In the genomic region with DNA sequence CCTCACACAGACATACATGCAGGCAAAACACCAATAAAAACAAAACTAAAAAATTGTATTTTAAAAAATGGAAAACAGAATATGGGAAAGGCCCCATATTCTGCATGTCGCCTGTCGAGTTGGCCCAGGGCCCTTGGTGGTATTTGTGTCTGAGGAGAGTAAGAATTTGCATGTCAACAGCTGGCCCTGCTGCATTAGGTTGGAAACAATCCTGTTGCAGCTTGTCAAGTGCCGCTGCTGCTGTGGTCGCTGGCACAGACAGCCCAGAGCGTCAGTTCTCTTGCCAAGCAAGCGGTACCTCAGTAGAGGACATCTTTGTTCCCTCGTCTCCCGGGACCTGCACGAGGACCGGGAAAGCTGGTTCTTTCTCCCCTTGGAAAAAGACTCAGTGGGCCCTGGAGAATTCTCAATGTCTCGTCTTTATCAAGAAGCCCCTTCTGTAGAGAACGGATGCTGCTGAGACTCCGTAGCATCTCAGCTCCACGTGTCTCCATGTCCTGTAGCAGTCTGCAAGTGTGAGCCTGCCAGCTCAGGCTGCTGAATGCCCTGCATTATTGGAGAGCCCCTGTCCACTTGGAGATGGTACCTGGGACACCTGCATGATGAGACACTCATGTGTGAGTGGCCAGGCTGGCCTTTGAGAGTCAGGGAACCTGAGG, we compare ENCODE assay signal across 22 mouse cellular contexts. TPM values are rescaled to one million over a fixed set of nuclear protein-coding genes. Genes with fewer than 3 reads are reported as not detected.
A peak's percentile ranks its signal among the peaks of the same experiment; 100 is the strongest.
DNase-seq lines count a peak whose midpoint lies in the region; ATAC-seq and TF ChIP-seq lines count a peak whose summit lies in the region.
"Had no signal": no experiment of that assay in that cellular context is flagged by ENCODE, and none has a peak within 500 bp of the region (broad histone marks: within the 10 kb centered on the region; RNA-seq: fewer than 3 reads in every experiment).

No protein-coding gene starts in this region.

- H3K27ac ChIP-seq in embryonic facial prominence, embryonic 13.5 days = 0 out of 2 replicates have a peak overlapping the region, but pooled peaks have one; percentile 12
- no peak overlapping the region for H3K27ac ChIP-seq in embryonic facial prominence, embryonic 10.5 days (replicated peaks)
- 0 out of 2 replicates have a peak overlapping the region, but pooled peaks have one; percentile 8 for H3K27ac ChIP-seq in hindbrain, embryonic 13.5 days
- H3K27ac ChIP-seq in hindbrain, embryonic 12.5 days = no peak overlapping the region
- peak overlapping the region; percentile 98 for H3K27ac ChIP-seq in CH12.LX (ENCODE audit: insufficient read depth, low read depth)
- no peak overlapping the region for H3K27ac ChIP-seq in hindbrain, embryonic 14.5 days
- H3K27ac ChIP-seq: lung, embryonic 15.5 days; macrophage had no signal

- H3K9me3 ChIP-seq in embryonic facial prominence, embryonic 13.5 days = no peaks in the 10 kb centered on the region
- H3K9me3 ChIP-seq in embryonic facial prominence, embryonic 10.5 days = no peaks in the 10 kb centered on the region
- no peaks in the 10 kb centered on the region for H3K9me3 ChIP-seq in hindbrain, embryonic 13.5 days
- H3K9me3 ChIP-seq in hindbrain, embryonic 12.5 days (replicated peaks) = no peaks in the 10 kb centered on the region
- H3K9me3 ChIP-seq in CH12.LX (replicated peaks; ENCODE audit: low read length) = peaks cover 10% of the 10 kb centered on the region
- no peaks in the 10 kb centered on the region for H3K9me3 ChIP-seq in hindbrain, embryonic 14.5 days (ENCODE audit: control insufficient read depth, low read length)
- H3K9me3 ChIP-seq: lung, embryonic 15.5 days had no signal

- H3K79me2 ChIP-seq in CH12.LX (replicated peaks; ENCODE audit: control insufficient read depth, extremely low read depth, insufficient read depth, poor library complexity, severe bottlenecking) = no peaks in the 10 kb centered on the region

- TF ChIP-seq RAD21 in CH12.LX (IDR thresholded peaks at IDR 0.05; ENCODE audit: low read depth, low read length) = peak; percentile 23

- no peak overlapping the region for H3K4me3 ChIP-seq in embryonic facial prominence, embryonic 13.5 days
- no peak overlapping the region for H3K4me3 ChIP-seq in embryonic facial prominence, embryonic 10.5 days
- H3K4me3 ChIP-seq in hindbrain, embryonic 13.5 days = no peak overlapping the region
- no peak overlapping the region for H3K4me3 ChIP-seq in hindbrain, embryonic 12.5 days
- peak overlapping the region; percentile 23 to 40 (median 29) for H3K4me3 ChIP-seq in CH12.LX (replicated peaks in 1 of 3; ENCODE audit: low read depth in 2 of 3, low read length in 2 of 3, poor library complexity in 1 of 3)
- no peak overlapping the region for H3K4me3 ChIP-seq in hindbrain, embryonic 14.5 days (replicated peaks; ENCODE audit: low read length)
- H3K4me3 ChIP-seq: erythroblast, embryonic 14.5 days; lung, embryonic 15.5 days had no signal

- DNase-seq in embryonic facial prominence, embryonic 10.5 days (ENCODE audit: low spot score) = no peak
- DNase-seq in CH12.LX (ENCODE audit: extremely low read depth) = peak; percentile 91
- DNase-seq in hindbrain, embryonic 14.5 days (ENCODE audit: low spot score) = peak; percentile 40
- no peak for DNase-seq in embryo, embryonic 10.5 days (ENCODE audit: low spot score)
- DNase-seq: kidney, adult 9 months had no signal

- TF ChIP-seq EP300 in CH12.LX (IDR thresholded peaks at IDR 0.05; ENCODE audit: low read length) = peak; percentile 81

- H3K36me3 ChIP-seq in embryonic facial prominence, embryonic 13.5 days = no peaks in the 10 kb centered on the region
- H3K36me3 ChIP-seq in embryonic facial prominence, embryonic 10.5 days (replicated peaks) = no peaks in the 10 kb centered on the region
- no peaks in the 10 kb centered on the region for H3K36me3 ChIP-seq in hindbrain, embryonic 13.5 days
- no peaks in the 10 kb centered on the region for H3K36me3 ChIP-seq in hindbrain, embryonic 12.5 days
- no peaks in the 10 kb centered on the region for H3K36me3 ChIP-seq in CH12.LX (replicated peaks in 1 of 2; ENCODE audit: control insufficient read depth in 1 of 2, insufficient read depth in 1 of 2, low read length in 1 of 2)
- H3K36me3 ChIP-seq in hindbrain, embryonic 14.5 days (replicated peaks; ENCODE audit: control insufficient read depth, insufficient read depth) = no peaks in the 10 kb centered on the region
- H3K36me3 ChIP-seq: lung, embryonic 15.5 days had no signal

- 45% methylated on average over 14 of the region's 14 CpGs for WGBS in embryonic facial prominence, embryonic 13.5 days
- WGBS in embryonic facial prominence, embryonic 10.5 days = 62% methylated on average over 14 of the region's 14 CpGs
- 37% methylated on average over 14 of the region's 14 CpGs for WGBS in hindbrain, embryonic 13.5 days
- WGBS in hindbrain, embryonic 12.5 days = 52% methylated on average over 14 of the region's 14 CpGs
- 38% methylated on average over 14 of the region's 14 CpGs for WGBS in hindbrain, embryonic 14.5 days

- no peak overlapping the region for H3K4me2 ChIP-seq in embryonic facial prominence, embryonic 13.5 days
- H3K4me2 ChIP-seq in hindbrain, embryonic 13.5 days = no peak overlapping the region
- no peak overlapping the region for H3K4me2 ChIP-seq in hindbrain, embryonic 12.5 days (replicated peaks)
- H3K4me2 ChIP-seq in CH12.LX (ENCODE audit: insufficient read depth, low read depth, poor library complexity, severe bottlenecking) = peak overlapping the region; percentile 35
- H3K4me2 ChIP-seq in hindbrain, embryonic 14.5 days (replicated peaks) = no peak overlapping the region
- H3K4me2 ChIP-seq: lung, embryonic 15.5 days had no signal

- TF ChIP-seq POLR2A in CH12.LX (IDR thresholded peaks at IDR 0.05; ENCODE audit: low read depth, low read length) = peak; percentile 76

- TF ChIP-seq CTCF in CH12.LX (conservative IDR thresholded peaks at IDR 0.05 in 1 of 2, IDR thresholded peaks at IDR 0.05 in 1 of 2; ENCODE audit: low read depth in 2 of 2, low read length in 2 of 2) = no peak

- H3K9ac ChIP-seq in embryonic facial prominence, embryonic 13.5 days = no peak overlapping the region
- H3K9ac ChIP-seq in hindbrain, embryonic 13.5 days = no peak overlapping the region
- no peak overlapping the region for H3K9ac ChIP-seq in hindbrain, embryonic 12.5 days
- H3K9ac ChIP-seq in CH12.LX (ENCODE audit: insufficient read depth, low read depth) = peak overlapping the region; percentile 54
- no peak overlapping the region for H3K9ac ChIP-seq in hindbrain, embryonic 14.5 days
- H3K9ac ChIP-seq: lung, embryonic 15.5 days had no signal

- in situ Hi-C loops in CH12.LX (cut with MboI; ENCODE audit: low pct_ligation_motif_present, low pct_unique_long_range_greater_than_20kb, low sequenced_read_pairs) = loop anchor here (10.0 kb wide), 1 partner anchor 353 kb away; a partner anchor contains a TSS

- no peak for ATAC-seq in embryonic facial prominence, embryonic 13.5 days (ENCODE audit: insufficient number of reproducible peaks, insufficient read depth, low FRiP score, low TSS enrichment, low read depth)
- ATAC-seq in hindbrain, embryonic 13.5 days (ENCODE audit: low FRiP score) = no peak
- ATAC-seq in hindbrain, embryonic 12.5 days (ENCODE audit: low FRiP score) = no peak
- no peak for ATAC-seq in hindbrain, embryonic 14.5 days (ENCODE audit: low FRiP score)
- ATAC-seq in megakaryocyte, adult 5-6 weeks (ENCODE audit: poor library complexity, severe bottlenecking) = no peak
- ATAC-seq: CD4-positive, CD25-positive, alpha-beta regulatory T cell, adult 4 months; inflammation-experienced regulatory T-cells, adult 6 months had no signal

- H3K4me1 ChIP-seq in embryonic facial prominence, embryonic 13.5 days = peaks cover 54% of the 10 kb centered on the region
- H3K4me1 ChIP-seq in embryonic facial prominence, embryonic 10.5 days = peaks cover 48% of the 10 kb centered on the region
- H3K4me1 ChIP-seq in hindbrain, embryonic 13.5 days (replicated peaks) = peaks cover 55% of the 10 kb centered on the region
- H3K4me1 ChIP-seq in hindbrain, embryonic 12.5 days = peaks cover 38% of the 10 kb centered on the region
- H3K4me1 ChIP-seq in CH12.LX (ENCODE audit: control insufficient read depth in 1 of 2, insufficient read depth in 2 of 2) = peaks cover 56 to 93% of the 10 kb centered on the region in 2 experiments
- H3K4me1 ChIP-seq in hindbrain, embryonic 14.5 days (replicated peaks; ENCODE audit: control insufficient read depth, insufficient read depth, low read length) = peaks cover 27% of the 10 kb centered on the region

- dilution Hi-C loops in CH12.LX (cut with MboI; ENCODE audit: extremely low pct_ligation_motif_present, extremely low pct_unique_long_range_greater_than_20kb, low sequenced_read_pairs) = no loop called here

- H3K27me3 ChIP-seq in embryonic facial prominence, embryonic 13.5 days = no peaks in the 10 kb centered on the region
- 0 out of 2 replicates have a peak, but pooled peaks cover 27% of the 10 kb centered on the region for H3K27me3 ChIP-seq in embryonic facial prominence, embryonic 10.5 days (replicated peaks; ENCODE audit: low read depth, poor library complexity, severe bottlenecking)
- peaks cover 20% of the 10 kb centered on the region; the same call in 1 of the 2 replicates for H3K27me3 ChIP-seq in hindbrain, embryonic 13.5 days
- H3K27me3 ChIP-seq in hindbrain, embryonic 12.5 days = peaks cover 6% of the 10 kb centered on the region; the same call in 1 of the 2 replicates
- no peaks in the 10 kb centered on the region for H3K27me3 ChIP-seq in CH12.LX (replicated peaks)
- no peaks in the 10 kb centered on the region for H3K27me3 ChIP-seq in hindbrain, embryonic 14.5 days (ENCODE audit: control insufficient read depth, insufficient read depth, low read length)
- H3K27me3 ChIP-seq: lung, embryonic 15.5 days had no signal

TF ChIP-seq in CH12.LX, 34 proteins besides CTCF, POLR2A, EP300 and RAD21 (continues in another document):
- TF ChIP-seq POLR2AphosphoS2 (IDR thresholded peaks at IDR 0.05; ENCODE audit: low read depth, low read length) (no peak), CHD2 (IDR thresholded peaks at IDR 0.05; ENCODE audit: low read length) (no peak), HCFC1 (IDR thresholded peaks at IDR 0.05; ENCODE audit: low read depth, low read length) (no peak), TCF12 (IDR thresholded peaks at IDR 0.05; ENCODE audit: low read depth, low read length) (peak; percentile 97), JUND (conservative IDR thresholded peaks at IDR 0.05; ENCODE audit: low read depth, low read length) (no peak)

RNA-seq across cellular contexts. Expression of a gene that starts 12.4 kb away (rescaled TPM):
- not detected in 2 replicates for polyA plus RNA-seq in embryonic facial prominence, embryonic 13.5 days (2015; fragmentation: Nextera tagmentation; extraction: Ambion mirVana)
- 0.06 TPM in 2 replicates for polyA plus RNA-seq in embryonic facial prominence, embryonic 10.5 days (2016; fragmentation: Nextera tagmentation; extraction: Ambion mirVana)
- not detected in 2 replicates for polyA plus RNA-seq in hindbrain, embryonic 13.5 days (2015; fragmentation: Nextera tagmentation; extraction: Ambion mirVana)
- not detected in 2 replicates for polyA plus RNA-seq in hindbrain, embryonic 12.5 days (2016; fragmentation: Nextera tagmentation; extraction: Ambion mirVana)
- 0.08 TPM in 1 of 2 replicates, not detected in the other for total RNA-seq in CH12.LX (2012; rRNA removed)
- 0.12 TPM in 1 of 2 replicates, not detected in the other for total RNA-seq in CH12.LX (2014; rRNA removed)
- 0.10 TPM in 1 of 2 replicates, not detected in the other for polyA plus RNA-seq in CH12.LX (2012; ENCODE audit: insufficient read length, low read depth)
- polyA plus RNA-seq in hindbrain, embryonic 14.5 days (2014; fragmentation: Nextera tagmentation; extraction: Ambion mirVana) = not detected in 2 replicates
- total RNA-seq in megakaryocyte, adult 5-6 weeks (2015) = not detected in 2 replicates
- total RNA-seq in megakaryocyte, adult 5-6 weeks (2017) = not detected in 2 replicates
- total RNA-seq: adrenal gland, adult 18-20 months; gastrocnemius, postnatal 4 days; left cerebral cortex, postnatal 25 days; liver, adult 2 months; monocyte, adult 5-6 weeks had no signal
- polyA plus RNA-seq: CD4-positive, CD25-positive, alpha-beta regulatory T cell, adult 4 months; erythroblast, embryonic 14.5 days; inflammation-experienced regulatory T-cells, adult 6 months; large intestine, adult 2 months; liver, adult 2 months; macrophage; neural tube, embryonic 14.5 days; small intestine, adult 2 months had no signal

Comparison
In these comparisons a context has a peak if more than half of its experiments do, and no peak if none do; other contexts are left out.
1. H3K27ac ChIP-seq: peak in embryonic facial prominence, embryonic 13.5 days (single experiment), hindbrain, embryonic 13.5 days (single experiment) and CH12.LX (single experiment); none in embryonic facial prominence, embryonic 10.5 days (single experiment), hindbrain, embryonic 12.5 days (single experiment) and hindbrain, embryonic 14.5 days (single experiment).
2. H3K4me3 ChIP-seq: peak in CH12.LX (3 of 3); none in embryonic facial prominence, embryonic 13.5 days (single experiment), embryonic facial prominence, embryonic 10.5 days (single experiment), hindbrain, embryonic 13.5 days (single experiment), hindbrain, embryonic 12.5 days (single experiment) and hindbrain, embryonic 14.5 days (single experiment).
3. DNase-seq: peak in CH12.LX (single experiment) and hindbrain, embryonic 14.5 days (single experiment); none in embryonic facial prominence, embryonic 10.5 days (single experiment) and embryo, embryonic 10.5 days (single experiment).